Mouse (Mus musculus): ENCODE data around the gene Klf12. TPM values are rescaled to one million over a fixed set of nuclear protein-coding genes. Genes with fewer than 3 reads are reported as not detected.

Gene Klf12
- total RNA-seq (2015) (0.20 and 1.2 TPM in 2 replicates), total RNA-seq (2017) (0.44 TPM in 1 of 2 replicates, not detected in the other)

- ATAC-seq (replicated peaks; ENCODE audit: poor library complexity) = peak; percentile 29
Observed at GRCm38 (mm10) chr14:100284119-100284860, at the start of gene Klf12. Gene Klf12, minus strand, starts transcription at chr14:100284679.

GRCm38 (mm10) chr14:100333369-100333768, 48.9 kb upstream of the Klf12 start:
- no peak for ATAC-seq (replicated peaks; ENCODE audit: poor library complexity)

GRCm38 (mm10) chr14:100328602-100329276, 44.3 kb upstream of the Klf12 start:
- ATAC-seq (replicated peaks; ENCODE audit: poor library complexity) = no peak

DNA sequence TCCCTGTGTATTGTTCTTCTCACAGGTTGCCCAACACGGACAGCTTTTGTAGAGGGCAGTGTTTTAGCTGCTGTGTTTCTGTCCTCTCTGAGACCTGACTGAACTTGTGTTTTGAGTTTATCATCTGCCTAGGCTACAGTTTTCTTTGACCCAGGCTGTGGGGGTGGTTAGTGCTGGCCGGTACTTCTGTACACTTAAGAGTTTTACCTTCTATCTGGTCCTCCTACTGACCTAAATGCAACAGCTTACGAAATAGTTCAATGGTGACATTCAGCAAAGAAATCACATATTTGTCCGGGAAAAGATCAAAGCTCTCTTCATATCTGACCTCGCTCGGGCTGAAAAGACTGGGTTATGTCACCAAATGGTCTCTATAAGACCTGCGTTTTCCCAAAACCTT, 39.8 kb upstream of the Klf12 start:
- ATAC-seq (replicated peaks; ENCODE audit: poor library complexity) = no peak

DNA sequence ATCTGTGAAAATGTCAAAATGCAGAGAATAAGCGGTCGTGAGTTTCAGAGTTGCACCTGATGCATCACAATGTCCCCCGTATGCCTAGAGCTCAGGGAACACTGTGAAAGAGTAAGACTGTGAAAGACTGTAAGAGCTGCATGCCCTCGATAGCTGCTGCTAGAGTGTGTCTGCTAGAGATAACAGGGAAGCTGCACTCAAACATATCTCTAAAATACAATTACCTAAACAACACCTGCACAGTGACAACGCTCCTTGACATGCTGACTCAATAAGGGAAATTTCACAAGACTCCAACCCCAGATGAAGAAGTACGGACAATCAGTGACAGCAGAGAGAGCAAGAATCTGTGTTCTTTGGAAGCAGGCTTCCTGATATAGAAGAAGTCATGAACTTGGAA, 37.5 kb upstream of the Klf12 start:
- no peak for ATAC-seq (replicated peaks; ENCODE audit: poor library complexity)

DNA sequence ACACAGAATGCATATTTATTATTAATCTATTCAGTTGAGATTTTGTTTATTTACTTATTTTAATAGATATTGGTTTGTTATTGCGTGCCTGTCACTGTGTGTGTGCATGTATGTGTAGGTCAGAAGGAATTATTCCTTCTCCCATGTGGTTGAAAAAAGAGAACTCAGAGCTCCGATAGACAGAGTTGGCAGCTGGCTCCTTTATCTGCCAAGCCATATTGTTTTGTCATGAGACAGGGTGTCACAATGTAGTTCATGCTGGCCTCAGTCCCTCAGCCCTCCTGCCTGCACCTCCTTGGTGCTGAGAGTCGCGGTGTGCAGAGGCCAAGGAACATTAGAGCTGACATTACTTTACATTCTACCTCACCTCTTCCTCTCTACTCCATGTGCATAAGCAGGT, 32.3 kb upstream of the Klf12 start:
- ATAC-seq (replicated peaks; ENCODE audit: poor library complexity) = peak; percentile 83

DNA sequence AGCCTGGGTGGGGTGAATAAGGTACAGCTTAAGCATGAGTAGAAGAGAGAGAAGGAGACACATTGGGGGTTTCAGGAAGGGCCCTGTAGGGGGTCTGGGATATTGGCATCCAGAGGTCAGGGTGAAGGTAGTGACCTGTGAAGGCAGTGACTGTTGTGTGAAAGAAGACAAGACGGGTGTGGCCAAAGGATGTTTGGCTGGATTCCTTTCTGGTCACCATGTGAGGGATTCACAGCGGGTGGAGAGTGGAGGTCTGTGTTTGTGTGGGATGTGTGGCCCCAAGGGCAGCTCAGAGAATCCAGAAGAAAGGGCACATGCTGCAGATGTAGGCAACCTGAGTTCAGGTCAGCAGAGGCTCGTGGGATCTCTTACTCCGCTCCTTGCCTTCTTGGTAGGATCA, 29.6 kb upstream of the Klf12 start:
- ATAC-seq (replicated peaks; ENCODE audit: poor library complexity) = no peak

DNA sequence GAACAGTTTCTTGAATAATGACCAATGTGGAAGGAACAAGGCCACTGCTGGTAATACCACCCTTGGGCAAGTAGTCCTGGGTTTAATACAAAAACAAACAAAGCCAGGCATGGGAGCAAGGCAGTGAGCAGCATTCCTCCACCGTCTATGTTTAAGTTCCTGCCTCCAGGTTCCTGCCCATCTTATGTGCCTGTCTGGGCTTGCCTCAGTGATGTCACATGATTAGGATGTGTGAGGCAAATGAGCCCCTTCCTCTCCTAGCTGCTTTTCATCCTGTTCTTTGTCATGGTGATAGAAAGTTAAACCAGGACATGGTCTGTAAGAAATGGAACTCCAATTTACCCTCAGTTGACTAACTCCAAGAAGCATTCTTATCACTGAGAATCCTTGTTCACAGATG, 16.4 kb upstream of the Klf12 start:
- ATAC-seq (replicated peaks; ENCODE audit: poor library complexity) = no peak

DNA sequence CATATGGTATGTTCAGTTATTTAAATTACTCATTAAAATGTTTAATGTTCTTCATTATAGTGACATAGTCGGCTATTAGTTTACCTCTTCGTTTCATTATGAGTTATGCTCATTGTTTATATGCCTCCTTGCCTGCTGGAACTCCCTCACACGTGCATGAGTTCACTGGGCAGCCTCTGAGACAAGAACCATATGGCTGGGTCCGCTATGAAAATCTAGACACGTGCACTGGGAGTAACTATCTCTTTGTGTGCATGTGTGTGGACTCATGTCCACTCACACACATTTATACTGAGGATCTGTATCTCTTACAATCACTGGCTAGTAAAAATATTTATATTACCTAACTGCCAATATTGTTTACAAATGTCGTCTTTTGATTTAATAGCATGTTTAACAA, 14.4 kb upstream of the Klf12 start:
- no peak for ATAC-seq (replicated peaks; ENCODE audit: poor library complexity)

DNA sequence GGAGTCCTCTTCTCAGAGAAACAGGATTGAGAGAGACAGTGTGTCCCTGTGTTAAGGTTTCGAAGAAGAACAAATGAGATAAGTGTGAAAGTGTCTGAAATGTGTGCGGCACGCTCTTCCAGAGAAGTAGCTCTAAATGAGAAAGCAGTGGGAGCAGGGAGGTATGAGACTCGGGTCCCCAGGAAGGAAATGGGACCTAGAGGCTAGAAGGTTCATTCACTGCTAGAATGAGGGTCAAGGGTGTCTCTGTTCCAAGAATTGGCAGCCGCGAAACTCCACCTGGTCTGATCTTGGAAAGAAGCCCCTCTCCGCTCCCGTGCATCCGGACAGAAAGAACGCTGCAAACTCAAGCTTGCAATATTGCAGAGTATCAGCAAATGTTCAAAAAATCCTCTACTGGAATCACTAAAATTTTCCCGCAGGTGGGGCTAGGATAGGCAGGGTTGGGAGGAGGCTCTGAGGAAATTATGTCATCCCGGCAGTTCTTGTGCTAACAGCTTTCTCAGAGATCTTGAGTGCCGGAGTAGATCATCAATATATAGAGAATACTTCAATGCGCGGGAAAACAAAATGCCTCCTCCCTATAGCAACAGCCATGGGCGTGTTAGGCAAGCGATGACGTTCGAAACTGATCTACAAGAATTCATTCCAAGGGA, 2.2 kb upstream of the Klf12 start:
- no peak for ATAC-seq (replicated peaks; ENCODE audit: poor library complexity)

- peak; percentile 45 for ATAC-seq (replicated peaks; ENCODE audit: poor library complexity)
Observed at GRCm38 (mm10) chr14:100285656-100286585, 1.4 kb upstream of the Klf12 start.

DNA sequence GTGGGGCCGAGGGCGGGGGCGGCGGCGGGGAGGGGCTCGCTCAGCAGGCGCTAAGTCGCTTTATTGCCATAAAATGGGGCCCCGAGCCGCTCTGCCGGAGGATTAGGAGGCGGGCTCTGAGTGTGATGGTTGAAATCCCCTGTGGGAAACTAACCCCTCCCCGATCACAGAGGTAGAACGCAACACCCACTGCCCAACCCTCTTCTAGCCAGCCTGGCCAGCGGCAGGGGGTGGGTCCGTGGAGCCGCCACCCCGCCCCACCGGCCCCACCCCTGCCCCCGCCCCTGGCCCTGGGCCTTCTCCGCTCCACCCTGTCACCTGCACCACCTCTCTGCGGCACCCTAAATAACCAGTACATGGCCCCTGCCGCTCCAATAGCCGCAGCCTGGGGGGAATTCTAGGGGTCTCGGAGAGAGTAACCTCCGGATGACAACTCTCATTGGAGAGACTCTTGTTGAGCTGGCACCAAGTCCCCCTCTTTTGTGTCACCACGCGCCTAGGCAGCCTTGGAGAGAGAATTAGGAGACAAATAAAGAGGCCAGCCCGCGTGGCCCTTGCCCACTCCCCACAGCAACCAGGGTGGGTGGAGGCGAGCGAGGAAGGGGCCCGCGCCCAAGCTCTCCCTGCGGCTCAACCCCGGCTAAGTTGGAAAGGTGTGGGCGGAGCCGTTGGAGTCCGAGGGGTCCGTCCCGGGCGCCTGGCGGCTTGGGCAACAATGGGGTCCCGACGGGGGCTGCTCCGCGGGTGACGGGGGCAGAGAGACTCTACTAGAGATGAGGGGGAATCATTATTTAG, 579 bp upstream of the Klf12 start:
- ATAC-seq (replicated peaks; ENCODE audit: poor library complexity) = peak; percentile 23

- ATAC-seq (replicated peaks; ENCODE audit: poor library complexity) = no peak
Observed at GRCm38 (mm10) chr14:100283411-100284118, 914 bp downstream of the Klf12 start.

DNA sequence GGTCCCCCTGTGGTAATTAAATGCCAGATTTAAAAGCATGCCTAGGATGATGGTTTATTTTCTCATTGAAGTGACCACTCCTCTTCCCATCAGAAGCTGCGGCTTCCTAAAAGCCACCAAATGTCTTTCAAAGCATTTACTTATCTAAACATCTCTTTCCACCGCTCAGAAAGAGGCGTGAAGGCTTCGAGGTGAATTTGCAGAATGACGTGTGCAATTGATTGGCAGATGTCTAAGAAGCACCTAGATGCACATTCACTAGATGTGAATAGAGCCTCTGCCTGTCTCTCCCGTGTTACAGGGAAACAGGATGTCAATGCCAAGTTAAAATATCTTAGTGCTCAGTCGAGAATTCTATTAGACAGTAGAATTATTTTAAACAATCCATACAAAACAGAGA, 1.8 kb downstream of the Klf12 start:
- ATAC-seq (replicated peaks; ENCODE audit: poor library complexity) = no peak

GRCm38 (mm10) chr14:100281734-100282133, 2.7 kb downstream of the Klf12 start:
- no peak for ATAC-seq (replicated peaks; ENCODE audit: poor library complexity)

DNA sequence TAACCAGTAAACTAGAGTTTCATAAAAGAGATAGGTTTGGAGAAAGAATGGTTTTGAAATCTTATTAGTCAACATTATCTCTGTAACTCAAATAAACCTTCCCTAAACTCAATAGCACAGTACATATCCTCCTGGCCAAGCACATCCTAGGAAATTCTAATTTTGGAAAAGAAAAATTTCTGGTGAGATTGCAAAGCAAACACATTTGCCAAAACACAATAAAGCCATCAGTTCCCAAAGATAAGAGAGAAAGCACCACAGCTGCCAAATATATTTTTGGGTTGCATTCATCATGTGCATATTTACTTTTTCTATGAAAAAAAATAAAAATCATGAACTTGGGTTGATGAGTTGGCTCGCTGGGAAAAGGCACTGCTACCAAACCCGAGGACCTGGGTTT, 10.3 kb downstream of the Klf12 start:
- no peak for ATAC-seq (replicated peaks; ENCODE audit: poor library complexity)

DNA sequence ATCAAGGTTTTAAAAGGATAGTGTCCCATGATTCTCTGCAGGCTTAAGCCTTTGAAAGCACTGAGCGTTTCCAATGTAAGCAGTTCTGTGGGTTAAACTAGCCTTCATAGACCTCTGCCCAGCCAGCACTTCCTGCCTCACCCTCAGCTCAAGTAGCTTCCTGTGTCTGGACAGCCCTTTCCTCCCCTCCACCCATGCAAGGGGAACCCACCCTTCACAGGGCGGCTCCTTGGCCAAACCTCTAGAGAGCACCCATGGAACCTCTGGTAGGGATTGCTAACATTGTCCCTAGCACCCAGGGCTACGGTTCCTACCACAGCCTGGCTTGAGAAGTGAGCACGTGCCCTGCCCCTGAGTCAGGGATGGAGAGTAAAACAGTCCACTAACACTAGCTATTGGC, 23.9 kb downstream of the Klf12 start:
- peak; percentile 63; the same call in 1 of the 2 replicates for ATAC-seq (replicated peaks; ENCODE audit: poor library complexity)

GRCm38 (mm10) chr14:100243046-100243445, 41.4 kb downstream of the Klf12 start:
- ATAC-seq (replicated peaks; ENCODE audit: poor library complexity) = no peak

- no peak for ATAC-seq (replicated peaks; ENCODE audit: poor library complexity)
Observed at GRCm38 (mm10) chr14:100239874-100240273, 44.6 kb downstream of the Klf12 start.

Measured in megakaryocyte progenitor cell, adult 5-6 weeks (primary cell).